Mouse (Mus musculus): ENCODE data around the gene Cd302. TPM values are rescaled to one million over a fixed set of nuclear protein-coding genes. Genes with fewer than 3 reads are reported as not detected.
A peak's percentile ranks its signal among the peaks of the same experiment; 100 is the strongest.

Cd302 gene
- polyA plus RNA-seq, 1 experiment from 2014 or later = 22.8 TPM

- no peak overlapping the region for H3K4me2 ChIP-seq (replicated peaks)
- no peak overlapping the region for H3K9ac ChIP-seq
- H3K9me3 ChIP-seq (ENCODE audit: control insufficient read depth, low read length) = no peaks in the 10 kb centered on the region
- DNase-seq (ENCODE audit: low spot score) (no peak), ATAC-seq (ENCODE audit: low FRiP score) (no peak)
- peaks cover 11% of the 10 kb centered on the region for H3K4me1 ChIP-seq (replicated peaks; ENCODE audit: control insufficient read depth, insufficient read depth, low read length)
- H3K36me3 ChIP-seq (replicated peaks; ENCODE audit: control insufficient read depth, insufficient read depth) = no peaks in the 10 kb centered on the region
- H3K27ac ChIP-seq = no peak overlapping the region
- H3K27me3 ChIP-seq (ENCODE audit: control insufficient read depth, insufficient read depth, low read length) = no peaks in the 10 kb centered on the region
- 77% methylated on average over 2 of the region's 2 CpGs for WGBS
- H3K4me3 ChIP-seq (replicated peaks; ENCODE audit: low read length) = no peak overlapping the region
Observed at GRCm38 (mm10) chr2:60221954-60222353, 62.3 kb downstream of the Cd302 start.

- Histone ChIP-seq H3K36me3 (replicated peaks; ENCODE audit: control insufficient read depth, insufficient read depth) (no peaks in the 10 kb centered on the region; the same call in 1 of the 2 replicates), H3K4me2 (replicated peaks) (no peak overlapping the region; the same call in 1 of the 2 replicates), H3K27ac (no peak overlapping the region), H3K4me3 (replicated peaks; ENCODE audit: low read length) (no peak overlapping the region), H3K27me3 (ENCODE audit: control insufficient read depth, insufficient read depth, low read length) (no peaks in the 10 kb centered on the region), H3K9me3 (ENCODE audit: control insufficient read depth, low read length) (no peaks in the 10 kb centered on the region), H3K4me1 (replicated peaks; ENCODE audit: control insufficient read depth, insufficient read depth, low read length) (peaks cover 11% of the 10 kb centered on the region), H3K9ac (no peak overlapping the region)
- DNase-seq (ENCODE audit: low spot score) = no peak
- 46% methylated on average over 6 of the region's 6 CpGs for WGBS
- no peak for ATAC-seq (ENCODE audit: low FRiP score)
Observed at GRCm38 (mm10) chr2:60221236-60221635, 63.1 kb downstream of the Cd302 start.

GRCm38 (mm10) chr2:60217620-60218019, 66.7 kb downstream of the Cd302 start:
- peaks cover 22% of the 10 kb centered on the region for H3K4me1 ChIP-seq (replicated peaks; ENCODE audit: control insufficient read depth, insufficient read depth, low read length)
- H3K36me3 ChIP-seq (replicated peaks; ENCODE audit: control insufficient read depth, insufficient read depth) = peaks cover 9% of the 10 kb centered on the region; the same call in 1 of the 2 replicates
- H3K9me3 ChIP-seq (ENCODE audit: control insufficient read depth, low read length) = no peaks in the 10 kb centered on the region
- no peak overlapping the region for H3K27ac ChIP-seq
- H3K4me3 ChIP-seq (replicated peaks; ENCODE audit: low read length) = no peak overlapping the region
- no peak for ATAC-seq (ENCODE audit: low FRiP score)
- no peak for DNase-seq (ENCODE audit: low spot score)
- no peak overlapping the region for H3K4me2 ChIP-seq (replicated peaks)
- 90% methylated on average over 6 of the region's 6 CpGs for WGBS
- H3K9ac ChIP-seq = no peak overlapping the region
- no peaks in the 10 kb centered on the region for H3K27me3 ChIP-seq (ENCODE audit: control insufficient read depth, insufficient read depth, low read length)

GRCm38 (mm10) chr2:60216547-60217153, 67.6 kb downstream of the Cd302 start:
- no peak overlapping the region for H3K4me3 ChIP-seq (replicated peaks; ENCODE audit: low read length)
- H3K4me1 ChIP-seq (replicated peaks; ENCODE audit: control insufficient read depth, insufficient read depth, low read length) = peaks cover 30% of the 10 kb centered on the region
- no peaks in the 10 kb centered on the region for H3K9me3 ChIP-seq (ENCODE audit: control insufficient read depth, low read length)
- H3K9ac ChIP-seq = no peak overlapping the region
- H3K36me3 ChIP-seq (replicated peaks; ENCODE audit: control insufficient read depth, insufficient read depth) = peaks cover 9% of the 10 kb centered on the region; the same call in 1 of the 2 replicates
- H3K27ac ChIP-seq = no peak overlapping the region
- no peak for ATAC-seq (ENCODE audit: low FRiP score)
- no peak overlapping the region for H3K4me2 ChIP-seq (replicated peaks)
- DNase-seq (ENCODE audit: low spot score) = no peak
- 95% methylated on average over 4 of the region's 4 CpGs for WGBS
- no peaks in the 10 kb centered on the region for H3K27me3 ChIP-seq (ENCODE audit: control insufficient read depth, insufficient read depth, low read length)

- no peaks in the 10 kb centered on the region for H3K9me3 ChIP-seq (ENCODE audit: control insufficient read depth, low read length)
- H3K36me3 ChIP-seq (replicated peaks; ENCODE audit: control insufficient read depth, insufficient read depth) = peaks cover 9% of the 10 kb centered on the region; the same call in 1 of the 2 replicates
- no peaks in the 10 kb centered on the region for H3K27me3 ChIP-seq (ENCODE audit: control insufficient read depth, insufficient read depth, low read length)
- WGBS = 95% methylated on average over 2 of the region's 2 CpGs
- ATAC-seq (ENCODE audit: low FRiP score) = no peak
- no peak overlapping the region for H3K4me3 ChIP-seq (replicated peaks; ENCODE audit: low read length)
- no peak for DNase-seq (ENCODE audit: low spot score)
- peaks cover 35% of the 10 kb centered on the region for H3K4me1 ChIP-seq (replicated peaks; ENCODE audit: control insufficient read depth, insufficient read depth, low read length)
- no peak overlapping the region for H3K27ac ChIP-seq
- H3K9ac ChIP-seq = no peak overlapping the region
- H3K4me2 ChIP-seq (replicated peaks) = no peak overlapping the region
Observed at GRCm38 (mm10) chr2:60214683-60215082, 69.6 kb downstream of the Cd302 start.

- no peak for DNase-seq (ENCODE audit: low spot score)
- Histone ChIP-seq H3K4me3 (replicated peaks; ENCODE audit: low read length) (no peak overlapping the region), H3K36me3 (replicated peaks; ENCODE audit: control insufficient read depth, insufficient read depth) (peaks cover 9% of the 10 kb centered on the region; the same call in 1 of the 2 replicates), H3K27ac (no peak overlapping the region), H3K9me3 (ENCODE audit: control insufficient read depth, low read length) (no peaks in the 10 kb centered on the region), H3K4me2 (replicated peaks) (peak overlapping the region; percentile 89; the same call in 1 of the 2 replicates), H3K27me3 (ENCODE audit: control insufficient read depth, insufficient read depth, low read length) (no peaks in the 10 kb centered on the region), H3K9ac (no peak overlapping the region), H3K4me1 (replicated peaks; ENCODE audit: control insufficient read depth, insufficient read depth, low read length) (peaks cover 43% of the 10 kb centered on the region)
- ATAC-seq (ENCODE audit: low FRiP score) = no peak
Observed at GRCm38 (mm10) chr2:60212488-60212887, 71.8 kb downstream of the Cd302 start.

GRCm38 (mm10) chr2:60210821-60211220, 73.5 kb downstream of the Cd302 start:
- H3K4me3 ChIP-seq (replicated peaks; ENCODE audit: low read length) = peak overlapping the region; percentile 93
- H3K9ac ChIP-seq = peak overlapping the region; percentile 91
- ATAC-seq (ENCODE audit: low FRiP score) = no peak
- no peak overlapping the region for H3K27ac ChIP-seq
- H3K4me1 ChIP-seq (replicated peaks; ENCODE audit: control insufficient read depth, insufficient read depth, low read length) = peaks cover 39% of the 10 kb centered on the region
- peaks cover 14% of the 10 kb centered on the region; the same call in 1 of the 2 replicates for H3K36me3 ChIP-seq (replicated peaks; ENCODE audit: control insufficient read depth, insufficient read depth)
- DNase-seq (ENCODE audit: low spot score) = no peak
- no peaks in the 10 kb centered on the region for H3K27me3 ChIP-seq (ENCODE audit: control insufficient read depth, insufficient read depth, low read length)
- WGBS = 22% methylated on average over 5 of the region's 5 CpGs
- H3K9me3 ChIP-seq (ENCODE audit: control insufficient read depth, low read length) = no peaks in the 10 kb centered on the region
- peak overlapping the region; percentile 89 for H3K4me2 ChIP-seq (replicated peaks)

GRCm38 (mm10) chr2:60209703-60210651, 74.3 kb downstream of the Cd302 start, which contains the start of the genes Baz2b and March7:
Gene Baz2b, minus strand, starts transcription at chr2:60209839.
Gene March7, plus strand, starts transcription at chr2:60209887.
- DNase-seq (ENCODE audit: low spot score) = peak; percentile 90
- peak within 1 kb of the TSS; percentile 91 for H3K9ac ChIP-seq
- H3K4me2 ChIP-seq (replicated peaks) = peak within 1 kb of the TSS; percentile 89
- peak within 1 kb of the TSS; percentile 94 for H3K27ac ChIP-seq
- peak within 1 kb of the TSS; percentile 93 for H3K4me3 ChIP-seq (replicated peaks; ENCODE audit: low read length)
- H3K27me3 ChIP-seq (ENCODE audit: control insufficient read depth, insufficient read depth, low read length) = no peaks in the 10 kb centered on the region
- H3K9me3 ChIP-seq (ENCODE audit: control insufficient read depth, low read length) = no peaks in the 10 kb centered on the region
- under 1% methylated on average over 65 of the region's 109 CpGs for WGBS
- peaks cover 16% of the 10 kb centered on the region; the same call in 1 of the 2 replicates for H3K36me3 ChIP-seq (replicated peaks; ENCODE audit: control insufficient read depth, insufficient read depth)
- ATAC-seq (ENCODE audit: low FRiP score) = peak; percentile 93
- H3K4me1 ChIP-seq (replicated peaks; ENCODE audit: control insufficient read depth, insufficient read depth, low read length) = peaks cover 34% of the 10 kb centered on the region

GRCm38 (mm10) chr2:60209122-60209611, 75.1 kb downstream of the Cd302 start:
- under 1% methylated on average over 31 of the region's 35 CpGs for WGBS
- ATAC-seq (ENCODE audit: low FRiP score) (peak; percentile 28; the same call in 1 of the 2 replicates), DNase-seq (ENCODE audit: low spot score) (peak; percentile 55)
- Histone ChIP-seq H3K4me2 (replicated peaks) (peak overlapping the region; percentile 66), H3K27ac (peak overlapping the region; percentile 94), H3K4me3 (replicated peaks; ENCODE audit: low read length) (peak overlapping the region; percentile 93), H3K36me3 (replicated peaks; ENCODE audit: control insufficient read depth, insufficient read depth) (peaks cover 16% of the 10 kb centered on the region; the same call in 1 of the 2 replicates), H3K9ac (peak overlapping the region; percentile 91), H3K27me3 (ENCODE audit: control insufficient read depth, insufficient read depth, low read length) (peaks cover 3% of the 10 kb centered on the region; the same call in 1 of the 2 replicates), H3K9me3 (ENCODE audit: control insufficient read depth, low read length) (no peaks in the 10 kb centered on the region), H3K4me1 (replicated peaks; ENCODE audit: control insufficient read depth, insufficient read depth, low read length) (peaks cover 34% of the 10 kb centered on the region)

All from hindbrain, embryonic 14.5 days (tissue).